Mouse (Mus musculus): ENCODE measurements around the gene Vmp1.

Vmp1 gene

GRCm38 (mm10) chr11:86599378-86600208, 84.0 kb downstream of the Vmp1 start:
- no peak for DNase-seq

- no peak for DNase-seq
Observed at GRCm38 (mm10) chr11:86598572-86598971, 85.1 kb downstream of the Vmp1 start.

- DNase-seq = no peak
Observed at GRCm38 (mm10) chr11:86598154-86598553, 85.5 kb downstream of the Vmp1 start.

- DNase-seq = no peak
Observed at GRCm38 (mm10) chr11:86596976-86597375, 86.7 kb downstream of the Vmp1 start.

DNA sequence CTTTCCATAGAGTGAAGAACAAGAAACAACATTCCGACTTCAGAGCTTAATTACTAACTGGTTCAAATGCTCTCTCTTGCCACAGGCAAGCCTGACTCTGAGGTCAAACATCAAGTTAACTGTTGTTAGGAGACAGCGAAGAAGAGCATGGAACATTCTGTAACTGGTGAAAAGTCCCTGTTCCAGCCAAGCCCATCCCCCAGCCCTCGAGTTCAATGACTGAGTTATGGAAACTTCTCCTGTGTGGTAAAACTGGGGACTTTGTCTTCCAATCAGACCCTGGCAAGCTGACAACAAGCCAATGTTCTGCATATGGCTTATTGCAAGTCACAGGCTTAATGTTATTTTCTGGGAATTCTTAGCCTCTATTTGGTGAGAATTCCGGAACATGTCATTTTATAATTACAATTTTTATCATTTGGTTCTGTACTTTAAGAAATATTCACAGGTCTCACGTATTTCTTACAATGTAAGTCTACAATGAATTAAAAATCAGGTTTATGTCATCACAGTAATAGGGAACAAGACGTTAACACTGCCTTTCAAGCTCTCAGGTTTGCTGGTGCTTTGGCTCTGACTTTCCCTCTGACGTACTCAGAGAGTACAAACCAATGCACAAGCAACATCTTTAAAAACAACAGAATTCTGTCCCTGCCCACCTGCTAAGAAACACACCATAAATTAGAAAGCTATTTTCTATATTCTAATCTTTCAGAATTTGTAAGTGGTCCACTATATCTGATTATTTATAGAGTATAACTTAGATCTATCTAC, 87.3 kb downstream of the Vmp1 start:
- no peak for DNase-seq

DNA sequence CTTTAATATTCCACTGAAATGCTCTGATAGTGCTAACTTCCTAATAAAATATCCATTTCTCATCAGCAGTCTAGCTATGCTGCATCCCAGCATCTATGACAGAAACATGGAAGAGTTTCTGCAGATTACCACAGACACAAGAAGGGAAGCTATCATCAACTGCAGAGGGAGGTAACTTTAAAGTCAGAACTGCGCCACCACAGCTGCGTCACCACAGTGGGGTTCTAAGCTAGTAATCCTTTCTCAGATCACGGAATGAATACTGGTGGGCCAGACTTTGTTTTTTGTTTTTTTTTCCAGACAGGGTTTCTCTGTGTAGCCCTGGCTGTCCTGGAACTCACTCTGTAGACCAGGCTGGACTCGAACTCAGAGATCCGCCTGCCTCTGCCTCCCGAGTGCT, 88.3 kb downstream of the Vmp1 start:
- DNase-seq = no peak

DNA sequence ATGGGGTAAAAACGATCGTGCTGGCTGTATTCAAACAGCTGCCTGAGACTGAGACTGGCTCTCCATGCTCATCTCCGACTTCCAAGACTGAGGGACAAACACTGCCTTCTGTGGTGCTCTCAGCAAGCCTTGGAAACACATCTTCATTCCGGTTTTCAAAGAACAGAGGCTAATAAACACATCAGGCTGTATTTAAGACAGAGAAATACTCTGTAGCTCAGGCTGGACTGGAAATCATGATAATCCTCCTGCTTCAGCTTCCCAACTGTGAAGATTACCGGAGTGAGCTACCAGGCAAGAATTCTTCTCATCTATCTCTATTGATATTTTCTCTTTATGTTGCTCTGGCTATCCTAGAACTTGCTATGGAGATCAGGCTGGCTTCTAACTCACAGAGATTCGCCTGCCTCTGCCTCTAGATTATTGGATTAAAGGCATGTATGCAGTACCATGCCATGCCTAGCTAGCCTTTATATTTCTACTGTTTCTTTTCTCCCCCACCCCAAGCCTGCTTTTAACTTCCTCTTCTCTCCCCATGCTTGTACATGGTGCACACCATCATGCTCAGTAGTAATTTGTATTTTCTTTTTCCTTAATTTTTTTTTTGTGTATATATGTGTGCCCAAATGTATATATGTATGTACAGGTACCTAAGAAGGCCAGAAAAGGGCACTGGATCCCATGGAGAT, 89.3 kb downstream of the Vmp1 start:
- no peak for DNase-seq

DNA sequence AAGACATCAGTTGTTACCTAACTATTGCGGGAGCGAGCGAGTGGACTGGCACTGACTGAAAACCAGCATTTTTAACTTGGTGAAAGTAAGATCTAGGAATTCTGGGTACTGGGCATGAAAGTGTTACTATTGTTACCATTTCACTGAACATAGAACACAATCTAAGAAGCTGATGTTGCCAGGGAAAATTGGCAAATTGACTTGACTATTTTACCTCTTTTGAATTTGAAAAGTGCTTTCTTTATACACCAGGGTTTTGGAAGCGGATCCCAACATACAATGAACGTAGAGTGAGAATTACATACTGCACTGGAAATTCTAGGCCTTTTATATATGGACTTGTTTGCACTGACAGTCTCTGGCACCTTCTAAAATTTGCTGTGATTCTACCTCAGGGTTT, 90.2 kb downstream of the Vmp1 start:
- DNase-seq = no peak

DNA sequence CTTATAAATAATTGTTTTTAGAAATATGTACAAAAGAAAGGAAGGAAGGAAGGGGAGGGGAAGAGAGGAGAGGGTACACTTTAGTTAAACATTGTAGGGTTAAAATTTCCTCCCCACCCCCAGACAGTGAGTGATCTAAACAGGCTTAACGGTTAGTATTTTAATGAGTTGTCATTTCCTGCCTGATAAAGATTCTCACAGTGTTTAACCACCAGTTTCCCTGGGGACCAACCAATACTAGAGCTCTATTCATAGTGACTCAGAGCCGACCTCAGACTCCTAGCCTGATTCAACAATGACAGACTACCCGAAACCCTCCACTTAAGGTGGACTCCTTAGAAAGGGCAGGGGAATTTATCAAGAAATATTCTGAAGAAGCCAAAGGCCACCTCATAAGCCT, 90.6 kb downstream of the Vmp1 start:
- no peak for DNase-seq

- no peak for DNase-seq
Observed at GRCm38 (mm10) chr11:86591931-86592616, 91.6 kb downstream of the Vmp1 start.

DNA sequence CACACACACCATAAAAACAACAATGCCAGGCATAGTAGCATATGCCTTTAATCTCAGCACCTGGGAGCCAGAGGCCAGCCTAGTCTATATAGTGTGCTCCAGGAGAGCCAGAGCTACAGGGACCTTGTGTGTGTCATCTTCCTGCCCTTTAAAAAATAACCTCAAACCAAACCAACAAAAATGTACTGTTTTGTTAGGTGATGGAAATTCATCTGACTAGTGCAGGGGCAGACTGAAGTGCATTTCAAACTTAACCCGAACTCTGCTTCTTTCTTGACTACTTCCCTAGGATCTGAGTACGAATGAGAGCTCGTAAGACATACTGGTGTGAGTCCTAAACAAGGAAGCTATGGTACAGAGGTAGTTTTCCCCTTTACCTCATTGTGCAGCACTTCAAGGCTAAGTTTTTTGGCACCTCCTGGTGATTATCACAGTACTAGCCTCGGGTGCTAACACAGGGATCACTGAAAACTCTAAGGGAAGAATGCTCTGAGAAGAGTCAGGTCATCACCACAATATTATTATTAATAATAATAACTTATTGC, 92.3 kb downstream of the Vmp1 start:
- no peak for DNase-seq

DNA sequence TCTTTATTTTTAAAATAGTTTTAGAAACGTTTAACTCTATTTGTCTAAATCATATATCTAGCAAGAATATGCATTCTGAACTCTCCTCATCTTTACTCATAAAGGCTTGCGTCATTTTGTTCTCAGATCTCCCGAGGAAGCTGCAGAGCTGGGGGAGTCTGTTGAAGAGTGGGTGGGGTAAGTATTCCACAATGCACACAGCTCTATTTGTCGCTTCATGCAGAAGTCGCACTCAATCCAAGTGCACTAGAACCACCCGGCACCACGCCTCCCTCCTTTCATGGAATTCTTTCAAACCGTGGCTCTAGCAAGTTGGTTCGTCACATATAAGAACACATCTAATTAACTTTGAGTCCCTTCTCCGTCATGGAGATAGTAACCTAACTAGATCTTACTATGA, 93.1 kb downstream of the Vmp1 start:
- no peak for DNase-seq

- DNase-seq = no peak
Observed at GRCm38 (mm10) chr11:86590066-86590465, 93.6 kb downstream of the Vmp1 start.

- no peak for DNase-seq
Observed at GRCm38 (mm10) chr11:86588583-86589298, 94.9 kb downstream of the Vmp1 start.

- DNase-seq = no peak
Observed at GRCm38 (mm10) chr11:86587830-86588229, 95.8 kb downstream of the Vmp1 start.

DNA sequence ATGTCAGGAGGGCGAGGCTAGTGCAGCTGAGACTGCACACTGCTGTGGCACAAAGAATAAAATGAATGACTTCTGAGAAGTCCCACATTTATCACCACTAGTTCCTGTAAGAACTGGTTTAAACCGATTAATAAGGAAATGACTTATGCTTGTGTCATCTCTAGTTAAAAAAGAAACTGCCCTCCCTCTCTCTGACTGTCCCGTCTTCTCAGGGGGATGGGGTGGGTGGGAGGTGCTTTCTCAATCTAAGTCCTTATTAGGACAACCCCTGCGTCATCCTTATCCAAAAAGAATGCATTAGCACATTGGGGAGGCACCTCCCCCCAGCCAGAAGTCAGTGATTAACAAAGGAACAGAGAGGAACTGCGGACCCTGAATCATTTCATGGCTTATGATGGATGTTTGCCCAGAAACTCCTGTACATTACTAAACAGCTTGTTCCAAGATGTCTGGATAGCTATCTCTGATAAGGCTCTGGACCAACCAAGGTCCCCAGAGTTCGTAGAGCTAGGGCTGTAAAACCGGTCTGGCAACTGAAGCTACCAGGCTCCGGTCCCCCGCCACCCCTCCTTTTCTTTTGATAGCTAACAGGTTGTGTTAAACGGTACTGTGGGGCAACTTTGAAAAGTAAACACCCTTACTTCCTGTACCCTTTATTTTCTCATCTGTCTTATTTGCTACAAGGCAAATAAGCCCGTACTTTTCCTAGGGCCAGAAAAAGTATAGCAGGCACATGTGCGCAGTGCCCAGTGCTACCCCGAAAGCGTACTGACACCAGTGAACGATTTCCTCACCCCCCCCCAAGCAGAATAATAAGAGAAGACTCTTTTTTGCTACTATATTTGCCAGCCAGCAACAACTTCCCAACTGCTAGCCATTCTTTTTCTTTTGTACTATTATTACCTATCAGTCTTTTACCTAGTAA, 96.5 kb downstream of the Vmp1 start:
- DNase-seq = peak; percentile 44 to 53

GRCm38 (mm10) chr11:86586177-86586867, 97.3 kb downstream of the Vmp1 start:
- peak; percentile 60 to 67 for DNase-seq

DNA sequence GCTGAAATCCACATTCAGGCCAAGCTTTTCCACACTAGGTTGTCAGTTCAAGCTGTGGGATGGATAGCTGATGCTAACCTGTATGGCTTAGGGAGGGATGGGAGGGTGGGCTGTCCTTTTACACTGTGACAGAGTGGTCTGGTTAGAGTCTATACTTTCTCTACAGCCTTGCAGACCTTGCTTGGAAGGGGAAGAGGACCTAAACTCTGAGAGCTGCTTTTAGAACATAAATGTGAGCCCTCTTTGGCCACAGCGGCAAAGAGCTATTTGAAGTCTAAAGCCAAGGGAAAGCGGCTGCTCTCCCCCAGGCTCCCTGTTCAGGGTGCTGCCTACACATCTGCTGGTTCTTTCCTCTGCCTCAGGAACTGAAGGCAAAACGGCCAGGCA, 98.0 kb downstream of the Vmp1 start:
- DNase-seq = peak in 1 of 2 experiments; percentile 30

DNA sequence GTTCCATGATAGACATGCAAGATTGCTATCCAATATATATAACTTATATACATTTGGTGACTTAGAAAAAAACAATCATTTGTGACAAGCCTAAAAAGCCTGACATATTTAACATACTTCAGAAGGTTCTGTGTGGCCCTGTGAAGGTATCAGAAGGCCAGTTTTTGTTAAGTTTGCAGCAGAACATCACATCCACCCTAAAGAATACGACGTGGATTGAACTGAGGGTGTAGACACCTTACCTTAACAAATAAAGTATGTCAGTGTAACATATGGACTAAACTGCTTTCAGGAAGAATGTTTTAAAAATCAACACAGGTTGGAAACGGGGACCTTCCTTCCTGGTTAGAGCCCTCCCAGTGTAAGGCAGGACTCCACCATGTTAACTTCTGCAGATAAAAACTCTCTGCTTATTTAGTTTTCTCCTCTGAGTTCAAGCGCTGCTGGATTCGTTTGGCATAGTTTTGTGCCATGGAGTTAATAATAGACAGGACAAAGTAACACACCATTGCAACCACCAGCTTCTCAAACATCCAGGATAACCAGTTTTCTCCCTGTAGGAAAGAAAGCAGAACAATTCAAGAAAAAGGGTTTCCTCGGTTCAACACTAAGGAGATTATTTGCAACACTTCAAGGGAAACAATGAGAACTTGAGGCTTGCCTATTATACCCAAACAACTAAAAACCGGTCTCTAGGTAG, 98.6 kb downstream of the Vmp1 start:
- no peak for DNase-seq
